Mouse (Mus musculus): ENCODE results near the gene Kcnn4. TPM values are rescaled to one million over a fixed set of nuclear protein-coding genes. Genes with fewer than 3 reads are reported as not detected.

Gene Kcnn4
- total RNA-seq, 1 experiment: 3.2 TPM

- TF ChIP-seq HCFC1 (IDR thresholded peaks at IDR 0.05; ENCODE audit: borderline replicate concordance, insufficient read depth, low read length) (no peak), CHD2 (IDR thresholded peaks at IDR 0.05; ENCODE audit: low read depth, low read length) (no peak), MAFK (IDR thresholded peaks at IDR 0.05; ENCODE audit: insufficient read depth, low read depth, low read length) (no peak), ZC3H11A (IDR thresholded peaks at IDR 0.05; ENCODE audit: borderline replicate concordance, low read depth, low read length) (no peak), ZNF384 (IDR thresholded peaks at IDR 0.05; ENCODE audit: low read depth, low read length) (no peak)
- no peak for DNase-seq (ENCODE audit: low read depth, low spot score)
- no peak overlapping the region for H3K4me3 ChIP-seq (ENCODE audit: insufficient read depth in 1 of 2, low read depth in 1 of 2, low read length in 2 of 2, poor library complexity in 1 of 2, severe bottlenecking in 1 of 2)
- no peak overlapping the region for H3K27ac ChIP-seq (ENCODE audit: insufficient read depth, low read depth, low read length, poor library complexity, severe bottlenecking)
- H3K4me1 ChIP-seq (ENCODE audit: control insufficient read depth in 2 of 2, insufficient read depth in 2 of 2, low read length in 2 of 2, poor library complexity in 1 of 2): peaks cover 0 to 2% of the 10 kb centered on the region in 2 experiments; a peak in 1 of 4 replicates
- peaks cover 3% of the 10 kb centered on the region; the same call in 1 of the 2 replicates for H3K36me3 ChIP-seq (ENCODE audit: control insufficient read depth, insufficient read depth, low read length, poor library complexity, severe bottlenecking)
- H3K9ac ChIP-seq (ENCODE audit: insufficient read depth, low read depth, low read length, poor library complexity, severe bottlenecking): no peak overlapping the region
- in situ Hi-C loops (cut with MboI; ENCODE audit: low sequenced_read_pairs in 2 of 2, unreplicated experiment in 2 of 2): no loop called here
- H3K9me3 ChIP-seq (ENCODE audit: control insufficient read depth, insufficient read depth, low read depth, low read length): no peaks in the 10 kb centered on the region
Measured at GRCm38 (mm10) chr7:24427168-24427567, 57.1 kb downstream of the Kcnn4 start.

- in situ Hi-C loops (cut with MboI; ENCODE audit: low sequenced_read_pairs in 2 of 2, unreplicated experiment in 2 of 2): no loop called here
- H3K9me3 ChIP-seq (ENCODE audit: control insufficient read depth, insufficient read depth, low read depth, low read length): no peaks in the 10 kb centered on the region
- no peak for DNase-seq (ENCODE audit: low read depth, low spot score)
- H3K36me3 ChIP-seq (ENCODE audit: control insufficient read depth, insufficient read depth, low read length, poor library complexity, severe bottlenecking): no peaks in the 10 kb centered on the region
- no peak overlapping the region for H3K27ac ChIP-seq (ENCODE audit: insufficient read depth, low read depth, low read length, poor library complexity, severe bottlenecking)
- peaks cover 0 to 3% of the 10 kb centered on the region in 2 experiments; a peak in 1 of 4 replicates for H3K4me1 ChIP-seq (ENCODE audit: control insufficient read depth in 2 of 2, insufficient read depth in 2 of 2, low read length in 2 of 2, poor library complexity in 1 of 2)
- H3K9ac ChIP-seq (ENCODE audit: insufficient read depth, low read depth, low read length, poor library complexity, severe bottlenecking): no peak overlapping the region
- no peak for TF ChIP-seq ZC3H11A (IDR thresholded peaks at IDR 0.05; ENCODE audit: borderline replicate concordance, low read depth, low read length)
- TF ChIP-seq ZNF384 (IDR thresholded peaks at IDR 0.05; ENCODE audit: low read depth, low read length): no peak
- TF ChIP-seq MAFK (IDR thresholded peaks at IDR 0.05; ENCODE audit: insufficient read depth, low read depth, low read length): no peak
- no peak for TF ChIP-seq HCFC1 (IDR thresholded peaks at IDR 0.05; ENCODE audit: borderline replicate concordance, insufficient read depth, low read length)
- no peak for TF ChIP-seq CHD2 (IDR thresholded peaks at IDR 0.05; ENCODE audit: low read depth, low read length)
- H3K4me3 ChIP-seq (ENCODE audit: insufficient read depth in 1 of 2, low read depth in 1 of 2, low read length in 2 of 2, poor library complexity in 1 of 2, severe bottlenecking in 1 of 2): no peak overlapping the region
Measured at GRCm38 (mm10) chr7:24428725-24429124, 58.7 kb downstream of the Kcnn4 start.

GRCm38 (mm10) chr7:24429413-24430112 is 59.5 kb downstream of the Kcnn4 start:
- peaks cover 0 to 3% of the 10 kb centered on the region in 2 experiments; a peak in 1 of 4 replicates for H3K4me1 ChIP-seq (ENCODE audit: control insufficient read depth in 2 of 2, insufficient read depth in 2 of 2, low read length in 2 of 2, poor library complexity in 1 of 2)
- no peaks in the 10 kb centered on the region for H3K36me3 ChIP-seq (ENCODE audit: control insufficient read depth, insufficient read depth, low read length, poor library complexity, severe bottlenecking)
- no peak overlapping the region for H3K9ac ChIP-seq (ENCODE audit: insufficient read depth, low read depth, low read length, poor library complexity, severe bottlenecking)
- in situ Hi-C loops (cut with MboI; ENCODE audit: low sequenced_read_pairs in 2 of 2, unreplicated experiment in 2 of 2): no loop called here
- no peak overlapping the region for H3K4me3 ChIP-seq (ENCODE audit: insufficient read depth in 1 of 2, low read depth in 1 of 2, low read length in 2 of 2, poor library complexity in 1 of 2, severe bottlenecking in 1 of 2)
- DNase-seq (ENCODE audit: low read depth, low spot score): no peak
- H3K9me3 ChIP-seq (ENCODE audit: control insufficient read depth, insufficient read depth, low read depth, low read length): no peaks in the 10 kb centered on the region
- TF ChIP-seq MAFK (IDR thresholded peaks at IDR 0.05; ENCODE audit: insufficient read depth, low read depth, low read length): no peak
- TF ChIP-seq ZC3H11A (IDR thresholded peaks at IDR 0.05; ENCODE audit: borderline replicate concordance, low read depth, low read length): no peak
- TF ChIP-seq HCFC1 (IDR thresholded peaks at IDR 0.05; ENCODE audit: borderline replicate concordance, insufficient read depth, low read length): no peak
- no peak for TF ChIP-seq ZNF384 (IDR thresholded peaks at IDR 0.05; ENCODE audit: low read depth, low read length)
- TF ChIP-seq CHD2 (IDR thresholded peaks at IDR 0.05; ENCODE audit: low read depth, low read length): no peak
- H3K27ac ChIP-seq (ENCODE audit: insufficient read depth, low read depth, low read length, poor library complexity, severe bottlenecking): no peak overlapping the region

- peaks cover 0 to 3% of the 10 kb centered on the region in 2 experiments; a peak in 1 of 4 replicates for H3K4me1 ChIP-seq (ENCODE audit: control insufficient read depth in 2 of 2, insufficient read depth in 2 of 2, low read length in 2 of 2, poor library complexity in 1 of 2)
- no peaks in the 10 kb centered on the region for H3K9me3 ChIP-seq (ENCODE audit: control insufficient read depth, insufficient read depth, low read depth, low read length)
- no peak for DNase-seq (ENCODE audit: low read depth, low spot score)
- H3K9ac ChIP-seq (ENCODE audit: insufficient read depth, low read depth, low read length, poor library complexity, severe bottlenecking): no peak overlapping the region
- no peak overlapping the region for H3K27ac ChIP-seq (ENCODE audit: insufficient read depth, low read depth, low read length, poor library complexity, severe bottlenecking)
- H3K4me3 ChIP-seq (ENCODE audit: insufficient read depth in 1 of 2, low read depth in 1 of 2, low read length in 2 of 2, poor library complexity in 1 of 2, severe bottlenecking in 1 of 2): no peak overlapping the region
- in situ Hi-C loops (cut with MboI; ENCODE audit: low sequenced_read_pairs in 2 of 2, unreplicated experiment in 2 of 2): no loop called here
- no peak for TF ChIP-seq ZNF384 (IDR thresholded peaks at IDR 0.05; ENCODE audit: low read depth, low read length)
- no peak for TF ChIP-seq HCFC1 (IDR thresholded peaks at IDR 0.05; ENCODE audit: borderline replicate concordance, insufficient read depth, low read length)
- TF ChIP-seq CHD2 (IDR thresholded peaks at IDR 0.05; ENCODE audit: low read depth, low read length): no peak
- TF ChIP-seq MAFK (IDR thresholded peaks at IDR 0.05; ENCODE audit: insufficient read depth, low read depth, low read length): no peak
- TF ChIP-seq ZC3H11A (IDR thresholded peaks at IDR 0.05; ENCODE audit: borderline replicate concordance, low read depth, low read length): no peak
- no peaks in the 10 kb centered on the region for H3K36me3 ChIP-seq (ENCODE audit: control insufficient read depth, insufficient read depth, low read length, poor library complexity, severe bottlenecking)
Measured at GRCm38 (mm10) chr7:24430551-24431345, 60.7 kb downstream of the Kcnn4 start.

All from ES-E14 (cell line).